Mouse (Mus musculus) stomach, embryonic 15.5 days (tissue): Measurements from ENCODE around the gene Olfr718-ps1. TPM values are rescaled to one million over a fixed set of nuclear protein-coding genes. Genes with fewer than 3 reads are reported as not detected.

Source experiments
- ATAC-seq: fragments of 200-750 bp; cut with Nextera tagmentation; 2 replicates; pipeline ENCODE4 v1.8.0; 2017; ENCODE audit warnings: low read depth, moderate number of reproducible peaks, moderate TSS enrichment; ENCODE audit not compliant: insufficient read depth, low FRiP score
- H3K27ac ChIP-seq: fragments of 300-500 bp; sonication (generic); 2 replicates; pipeline ENCODE4 v1.5.1; 2015; ENCODE audit warnings: mild to moderate bottlenecking, inconsistent platforms
- H3K27me3 ChIP-seq: fragments of 300-500 bp; sonication (generic); replicated peaks from 2 replicates; pipeline ENCODE4 v1.6.1; 2015; ENCODE audit warnings: inconsistent platforms
- H3K36me3 ChIP-seq: fragments of 300-500 bp; sonication (generic); 2 replicates; pipeline ENCODE4 v1.6.1; 2015; ENCODE audit warnings: inconsistent platforms
- H3K4me1 ChIP-seq: fragments of 300-500 bp; sonication (generic); 2 replicates; pipeline ENCODE4 v1.6.1; 2015; ENCODE audit warnings: inconsistent platforms
- H3K4me2 ChIP-seq: fragments of 300-500 bp; sonication (generic); 2 replicates; pipeline ENCODE4 v1.6.1; 2015; ENCODE audit warnings: mild to moderate bottlenecking, inconsistent platforms
- H3K4me3 ChIP-seq: fragments of 300-500 bp; sonication (generic); replicated peaks from 2 replicates; pipeline ENCODE4 v1.5.1; 2015; ENCODE audit warnings: inconsistent platforms
- H3K9ac ChIP-seq: fragments of 300-500 bp; sonication (generic); 2 replicates; pipeline ENCODE4 v1.6.1; 2015; ENCODE audit warnings: inconsistent platforms
- H3K9me3 ChIP-seq: fragments of 300-500 bp; sonication (generic); 2 replicates; pipeline ENCODE4 v1.6.1; 2016; ENCODE audit warnings: inconsistent platforms
- WGBS: fragments of 180-500 bp; shearing (Covaris S2); methylation state at CpG from one replicate; pipeline ENCODE4 v1.1.7; 2015; 5-methylcytosine and 5-hydroxymethylcytosine counted together
- polyA plus RNA-seq: library from polyadenylated mRNA; unstranded; fragments of >200 nt; fragmentation: Nextera tagmentation; extraction: Ambion mirVana; gene quantifications from 2 replicates; pipeline ENCODE4 v1.2.1, GENCODE M21; 2015

Gene Olfr718-ps1
- polyA plus RNA-seq, 1 experiment from 2014 or later = not detected

DNA sequence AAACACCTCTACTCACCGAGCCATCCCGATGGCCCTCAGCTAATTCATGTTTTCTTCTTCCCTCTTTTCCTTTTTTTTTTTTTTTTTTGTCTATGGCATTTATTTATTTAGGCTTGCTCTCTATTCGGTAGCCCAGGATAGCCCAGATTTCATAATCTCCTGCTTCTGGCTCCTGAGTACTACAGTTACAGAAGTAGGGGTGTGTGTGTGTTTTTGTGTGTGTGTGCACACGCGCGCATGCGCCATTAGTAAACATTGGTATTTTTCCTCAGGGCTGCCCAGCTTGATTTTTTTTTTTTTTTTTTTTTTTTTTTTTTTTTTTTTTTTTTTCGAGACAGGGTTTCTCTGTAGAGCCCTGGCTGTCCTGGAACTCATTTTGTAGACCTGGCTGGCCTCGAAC, 21.3 kb downstream of the Olfr718-ps1 start:
- Histone ChIP-seq H3K27me3 (no peaks in the 10 kb centered on the region), H3K36me3 (no peaks in the 10 kb centered on the region), H3K9me3 (no peaks in the 10 kb centered on the region), H3K4me2 (no peak overlapping the region), H3K4me1 (no peaks in the 10 kb centered on the region), H3K4me3 (no peak overlapping the region), H3K27ac (no peak overlapping the region), H3K9ac (no peak overlapping the region)
- ATAC-seq = no peak
- whole genome bisulfite sequencing = 86% methylated on average over 9 of the region's 9 CpGs

DNA sequence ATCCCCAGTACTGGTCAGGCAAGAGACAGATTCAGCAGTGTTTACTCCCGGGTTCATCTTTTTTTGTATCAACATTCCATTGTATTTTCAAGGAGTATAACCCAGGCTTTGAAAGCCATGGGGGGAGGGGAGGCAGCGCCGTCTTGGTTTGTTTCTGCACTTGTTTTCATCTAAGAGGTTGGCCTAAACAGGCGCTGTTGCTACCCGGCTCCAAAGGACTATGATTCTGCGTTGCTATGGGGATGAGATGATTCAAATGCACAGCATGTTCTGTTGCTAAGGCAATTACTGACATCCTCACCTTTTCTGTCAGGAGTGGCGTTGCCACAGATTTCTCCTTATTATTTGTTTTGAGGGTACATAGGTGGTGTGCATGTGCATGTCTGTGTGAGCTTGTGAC, 21.8 kb downstream of the Olfr718-ps1 start:
- Histone ChIP-seq H3K36me3 (no peaks in the 10 kb centered on the region), H3K9me3 (no peaks in the 10 kb centered on the region), H3K27me3 (no peaks in the 10 kb centered on the region), H3K4me1 (no peaks in the 10 kb centered on the region), H3K4me3 (no peak overlapping the region), H3K27ac (no peak overlapping the region), H3K4me2 (no peak overlapping the region), H3K9ac (no peak overlapping the region)
- WGBS = 62% methylated on average over 7 of the region's 7 CpGs
- no peak for ATAC-seq

DNA sequence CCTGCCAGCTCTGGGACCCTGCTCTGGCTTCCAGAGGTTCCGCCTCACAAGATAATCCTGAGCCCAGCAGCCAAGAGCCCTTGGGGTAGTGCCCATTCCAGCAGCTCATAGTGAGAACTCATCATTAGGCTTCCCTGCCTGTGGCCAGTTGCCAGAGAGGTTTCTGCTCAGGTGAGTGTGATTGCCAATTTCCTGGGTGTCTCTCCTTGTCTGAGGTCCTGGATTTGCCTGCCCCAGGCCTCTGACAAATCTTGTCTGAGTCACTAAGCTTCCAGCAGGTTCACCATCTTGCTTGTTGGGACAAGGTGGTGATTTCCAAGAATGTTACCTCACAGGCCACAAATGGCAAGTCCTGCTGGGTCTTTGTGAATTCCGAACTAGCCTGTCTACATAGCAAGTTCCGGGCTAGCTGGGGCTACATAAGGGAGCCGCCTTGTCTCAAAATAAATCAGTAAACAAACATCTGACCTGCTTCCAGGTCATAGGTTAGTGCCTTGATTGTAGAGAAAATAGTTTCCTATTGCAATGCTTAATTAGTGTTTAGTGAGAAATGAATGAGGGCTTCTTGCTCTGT, 22.5 kb downstream of the Olfr718-ps1 start:
- ATAC-seq = no peak
- 75% methylated on average over 4 of the region's 4 CpGs for WGBS
- Histone ChIP-seq H3K4me1 (no peaks in the 10 kb centered on the region), H3K27ac (no peak overlapping the region), H3K27me3 (no peaks in the 10 kb centered on the region), H3K9ac (no peak overlapping the region), H3K9me3 (no peaks in the 10 kb centered on the region), H3K4me2 (no peak overlapping the region), H3K4me3 (no peak overlapping the region), H3K36me3 (no peaks in the 10 kb centered on the region)

DNA sequence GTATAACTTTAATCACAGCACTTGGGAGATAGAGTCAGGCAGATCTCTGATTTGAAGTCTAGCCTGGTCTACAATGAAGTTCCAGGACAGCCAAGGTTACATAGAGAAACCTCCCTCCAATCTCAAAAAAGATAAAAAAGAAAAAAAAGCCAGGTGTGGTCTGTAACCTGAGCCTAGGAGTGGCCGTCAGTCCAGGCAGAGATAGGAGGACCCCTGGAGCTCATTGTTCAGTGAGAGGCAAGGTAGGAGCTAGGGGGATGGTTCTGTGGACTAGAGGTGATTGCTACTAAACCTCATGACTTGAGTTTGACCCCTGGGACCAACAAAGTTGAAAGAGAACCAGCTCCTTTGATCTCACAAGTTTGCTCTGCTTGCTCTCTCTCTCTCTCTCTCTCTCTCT, 24.7 kb downstream of the Olfr718-ps1 start:
- H3K4me3 ChIP-seq = no peak overlapping the region
- no peak for ATAC-seq
- WGBS = 30% methylated on average over 1 of the region's 1 CpGs

DNA sequence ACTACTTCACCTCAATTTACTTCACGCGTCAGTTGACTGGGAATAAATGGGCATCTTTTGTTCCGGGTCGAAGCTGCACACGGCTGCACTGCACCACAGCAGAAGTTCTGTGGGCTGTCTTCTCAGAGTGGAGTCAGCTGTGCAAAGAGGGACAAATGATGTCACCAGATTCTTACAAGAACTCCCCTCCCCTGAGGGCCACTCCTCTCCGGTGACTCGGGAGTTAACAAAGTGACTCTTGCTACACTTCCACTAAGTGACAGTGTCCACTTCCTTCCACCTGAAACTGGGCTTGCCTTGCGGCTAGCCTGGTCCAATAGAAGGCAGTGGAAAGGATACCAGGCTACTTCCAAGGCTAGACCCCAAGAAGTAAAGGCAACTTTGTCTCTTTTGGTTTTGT, 25.3 kb downstream of the Olfr718-ps1 start:
- H3K27me3 ChIP-seq = no peaks in the 10 kb centered on the region
- no peaks in the 10 kb centered on the region for H3K4me1 ChIP-seq
- no peaks in the 10 kb centered on the region for H3K36me3 ChIP-seq
- H3K9me3 ChIP-seq = no peaks in the 10 kb centered on the region
- H3K27ac ChIP-seq = no peak overlapping the region
- no peak overlapping the region for H3K4me3 ChIP-seq
- 63% methylated on average over 8 of the region's 8 CpGs for WGBS
- no peak for ATAC-seq
- no peak overlapping the region for H3K4me2 ChIP-seq
- H3K9ac ChIP-seq = no peak overlapping the region

More for the DNA sequence above, 24.7 kb downstream of the Olfr718-ps1 start:
- Histone ChIP-seq H3K9ac (no peak overlapping the region), H3K27ac (no peak overlapping the region), H3K36me3 (no peaks in the 10 kb centered on the region), H3K4me1 (no peaks in the 10 kb centered on the region), H3K27me3 (no peaks in the 10 kb centered on the region), H3K4me2 (no peak overlapping the region), H3K9me3 (no peaks in the 10 kb centered on the region)

DNA sequence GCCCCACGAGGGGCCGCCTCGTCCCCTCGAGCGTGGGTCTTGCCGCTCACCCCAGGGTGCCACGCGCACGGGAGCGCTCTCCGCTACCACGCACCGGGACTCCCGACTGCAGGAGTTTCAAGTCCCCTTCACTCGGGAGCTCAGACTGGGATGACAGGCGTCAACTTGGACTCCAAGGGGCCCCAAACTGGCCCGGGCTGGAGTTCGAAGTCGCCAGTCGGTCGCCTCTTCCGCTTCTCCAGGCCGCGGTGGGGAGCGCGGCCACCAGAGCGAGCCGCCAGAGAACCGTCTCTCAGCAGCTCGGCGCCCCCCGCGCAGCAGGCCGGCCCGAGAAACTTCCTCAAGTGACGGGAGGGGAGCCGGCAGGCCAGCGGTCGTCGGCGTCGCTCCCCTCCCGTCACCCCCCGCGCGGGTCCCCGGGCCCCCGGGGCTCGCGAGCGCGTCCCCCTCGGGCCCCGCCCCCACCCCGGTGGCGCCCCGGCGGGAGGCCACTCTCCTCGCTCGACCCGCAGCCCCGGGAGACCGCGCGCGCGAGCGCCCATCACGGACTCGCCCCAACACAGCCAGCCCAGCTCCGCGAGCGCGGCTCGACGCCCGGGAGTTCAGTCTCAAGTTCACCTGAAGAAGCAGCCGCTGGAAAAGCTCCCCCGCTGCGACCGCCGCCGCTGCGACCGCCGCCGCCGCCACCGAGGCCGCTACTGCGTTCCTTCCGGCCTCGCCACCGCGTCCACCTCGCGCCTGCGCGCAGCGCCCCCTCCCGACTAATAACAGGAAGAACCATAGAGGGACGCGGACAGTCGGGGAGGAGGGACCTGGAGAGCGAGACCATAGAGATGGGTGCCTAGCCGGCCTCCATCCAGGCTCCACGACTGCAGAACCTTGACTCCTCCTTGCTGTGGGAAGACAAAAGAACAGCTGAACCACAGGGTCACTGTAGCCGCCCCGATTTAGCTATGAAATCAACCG, 34.8 kb downstream of the Olfr718-ps1 start, which contains the start of gene Rnf216:
Gene Rnf216, minus strand, starts transcription at position 714 of the 966 bp plus-strand sequence.
- H3K9me3 ChIP-seq = no peaks in the 10 kb centered on the region
- peak within 1 kb of the TSS; percentile 90 for H3K27ac ChIP-seq
- H3K27me3 ChIP-seq = no peaks in the 10 kb centered on the region
- WGBS = 1% methylated on average over 73 of the region's 110 CpGs
- peak within 1 kb of the TSS; percentile 87 for H3K4me3 ChIP-seq
- peak; percentile 94 for ATAC-seq
- H3K4me2 ChIP-seq = peak within 1 kb of the TSS; percentile 91
- H3K4me1 ChIP-seq = 0 out of 2 replicates have a peak, but pooled peaks cover 2% of the 10 kb centered on the region
- peak within 1 kb of the TSS; percentile 89 for H3K9ac ChIP-seq
- H3K36me3 ChIP-seq = no peaks in the 10 kb centered on the region

DNA sequence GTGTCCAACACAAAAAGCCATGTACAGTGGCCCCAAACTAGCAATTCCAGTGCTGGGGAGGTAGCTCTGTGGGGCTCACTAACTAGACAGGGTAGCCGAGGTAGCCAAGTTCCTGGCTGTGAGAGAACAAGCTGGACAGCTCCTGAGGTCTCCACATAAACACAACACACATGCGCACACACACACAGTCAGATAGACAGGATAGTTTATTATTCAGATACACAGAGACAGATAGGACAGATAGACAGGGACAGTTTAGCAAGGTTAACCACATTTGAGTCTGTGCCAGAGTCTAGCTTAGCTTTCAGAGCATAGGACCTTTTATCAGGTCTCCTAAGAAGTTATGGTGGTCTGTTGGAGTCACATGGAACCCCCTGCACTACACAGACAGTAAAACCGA, 40.5 kb downstream of the Olfr718-ps1 start:
- no peak for ATAC-seq

DNA sequence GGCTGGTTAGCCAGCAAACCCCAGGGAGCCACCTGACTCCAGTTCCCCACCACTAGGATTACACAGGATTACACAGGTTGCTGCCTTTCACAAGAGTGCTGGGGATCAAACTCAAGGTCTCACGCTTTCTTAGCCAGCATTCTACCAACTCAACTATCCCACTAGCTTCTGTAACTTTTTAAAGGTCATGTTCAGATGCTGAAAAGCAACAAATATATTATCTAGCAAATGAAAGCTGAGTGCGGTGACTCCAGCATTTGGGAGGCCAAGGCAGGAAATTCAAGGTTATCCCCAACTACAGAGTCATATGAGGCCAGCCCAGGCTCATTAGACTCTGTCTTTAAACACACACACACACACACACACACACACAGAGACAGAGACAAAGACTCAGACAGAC, 44.1 kb downstream of the Olfr718-ps1 start:
- Histone ChIP-seq H3K9me3 (no peaks in the 10 kb centered on the region), H3K4me2 (no peak overlapping the region), H3K27me3 (no peaks in the 10 kb centered on the region), H3K9ac (no peak overlapping the region), H3K36me3 (no peaks in the 10 kb centered on the region), H3K4me3 (no peak overlapping the region), H3K4me1 (0 out of 2 replicates have a peak, but pooled peaks cover 10% of the 10 kb centered on the region), H3K27ac (no peak overlapping the region)
- 94% methylated on average over 2 of the region's 2 CpGs for WGBS
- ATAC-seq = no peak

More for the DNA sequence above, 40.5 kb downstream of the Olfr718-ps1 start:
- Histone ChIP-seq H3K27me3 (no peaks in the 10 kb centered on the region), H3K4me2 (no peak overlapping the region), H3K9ac (no peak overlapping the region), H3K36me3 (no peaks in the 10 kb centered on the region), H3K4me1 (0 out of 2 replicates have a peak, but pooled peaks cover 2% of the 10 kb centered on the region), H3K27ac (no peak overlapping the region), H3K4me3 (no peak overlapping the region), H3K9me3 (no peaks in the 10 kb centered on the region)
- WGBS = 78% methylated on average over 3 of the region's 3 CpGs

DNA sequence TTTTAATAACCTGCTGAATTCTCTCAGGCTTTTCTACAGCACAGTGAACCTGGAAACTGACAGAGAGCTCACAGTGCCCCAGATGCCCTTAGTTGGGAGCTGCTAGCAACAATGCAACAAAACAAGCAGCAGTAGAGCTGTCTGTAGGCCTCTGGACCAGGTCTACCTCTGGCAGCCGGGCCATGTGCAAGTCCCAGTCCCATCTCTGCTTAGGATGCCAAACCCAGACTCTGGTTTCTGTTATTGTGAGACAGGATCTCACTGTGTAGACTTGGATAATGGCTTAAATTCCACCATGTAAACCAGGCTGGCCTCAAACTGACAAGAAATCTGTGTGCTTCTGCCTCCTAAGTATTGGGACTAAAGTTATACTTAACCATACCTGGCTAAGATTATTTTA, 45.8 kb downstream of the Olfr718-ps1 start:
- ATAC-seq = no peak
- H3K36me3 ChIP-seq = no peaks in the 10 kb centered on the region
- no peak overlapping the region for H3K9ac ChIP-seq
- H3K4me1 ChIP-seq = 0 out of 2 replicates have a peak, but pooled peaks cover 10% of the 10 kb centered on the region
- no peaks in the 10 kb centered on the region for H3K27me3 ChIP-seq
- H3K27ac ChIP-seq = no peak overlapping the region
- H3K4me2 ChIP-seq = no peak overlapping the region
- no peaks in the 10 kb centered on the region for H3K9me3 ChIP-seq
- WGBS = 80% methylated on average over 1 of the region's 1 CpGs
- no peak overlapping the region for H3K4me3 ChIP-seq

DNA sequence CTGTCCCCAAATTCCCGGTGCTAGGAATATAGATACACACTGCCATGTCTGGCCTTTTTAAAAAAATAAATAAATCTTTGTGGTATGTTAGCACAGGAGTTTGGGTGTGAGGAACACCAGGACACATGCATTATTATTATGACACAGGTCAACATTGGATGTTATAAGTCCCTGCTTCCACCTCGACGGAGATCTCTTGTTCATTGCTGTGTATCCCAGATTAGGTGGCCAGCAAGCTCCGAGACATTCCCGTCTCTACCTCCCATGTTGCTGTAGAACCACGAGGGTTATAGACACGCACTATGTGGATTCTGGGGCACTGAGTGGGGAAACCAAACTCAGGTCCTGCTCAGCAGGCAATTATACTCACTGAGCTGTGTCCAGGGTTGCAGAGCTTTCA, 52.1 kb downstream of the Olfr718-ps1 start:
- H3K27ac ChIP-seq = no peak overlapping the region
- H3K36me3 ChIP-seq = peaks cover 7% of the 10 kb centered on the region; the same call in 1 of the 2 replicates
- ATAC-seq = no peak
- no peaks in the 10 kb centered on the region for H3K27me3 ChIP-seq
- H3K9ac ChIP-seq = no peak overlapping the region
- H3K4me3 ChIP-seq = no peak overlapping the region
- 89% methylated on average over 7 of the region's 7 CpGs for WGBS
- H3K9me3 ChIP-seq = no peaks in the 10 kb centered on the region
- H3K4me1 ChIP-seq = no peaks in the 10 kb centered on the region
- H3K4me2 ChIP-seq = no peak overlapping the region

DNA sequence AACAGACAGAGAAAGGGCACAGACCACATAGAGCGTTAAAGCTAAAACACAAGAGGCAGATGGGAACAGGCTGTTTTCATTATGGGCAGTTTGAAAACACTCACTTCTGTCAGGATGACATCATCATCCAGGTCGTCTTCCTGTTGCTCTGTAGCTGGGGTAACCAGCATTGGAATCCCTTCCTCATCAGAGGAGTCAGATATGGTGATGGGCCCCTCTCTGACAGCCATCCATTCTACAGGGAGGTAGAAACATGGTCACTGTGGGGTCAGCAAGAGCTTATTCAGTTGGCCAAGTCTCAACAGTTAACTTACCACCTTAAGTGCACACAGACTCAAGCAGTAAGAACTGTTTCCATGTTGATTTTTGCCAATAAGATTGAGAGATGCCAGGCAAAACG, 54.5 kb downstream of the Olfr718-ps1 start:
- whole genome bisulfite sequencing = 61% methylated on average over 3 of the region's 3 CpGs
- Histone ChIP-seq H3K36me3 (peaks cover 25% of the 10 kb centered on the region), H3K4me3 (no peak overlapping the region), H3K9me3 (no peaks in the 10 kb centered on the region), H3K27me3 (no peaks in the 10 kb centered on the region), H3K4me2 (no peak overlapping the region), H3K4me1 (no peaks in the 10 kb centered on the region), H3K9ac (no peak overlapping the region), H3K27ac (no peak overlapping the region)
- no peak for ATAC-seq

DNA sequence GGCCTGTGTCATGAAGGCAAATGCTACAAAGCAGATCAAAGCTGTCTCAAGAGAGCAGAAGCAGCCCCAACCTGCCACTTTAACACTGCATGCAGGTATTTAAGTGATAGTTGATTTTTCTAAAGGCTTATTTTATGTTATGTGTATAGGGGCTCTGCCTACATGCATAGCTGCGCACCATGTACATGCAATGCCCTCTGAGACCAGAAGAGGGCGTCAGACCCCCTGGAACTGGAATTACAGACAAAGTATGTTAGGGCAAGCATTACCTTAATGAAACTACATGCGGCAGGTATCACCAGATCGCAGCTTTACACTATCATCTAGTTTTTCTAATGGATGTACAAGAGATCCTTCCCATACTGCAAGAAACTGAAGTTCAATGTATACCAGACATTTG, 62.5 kb downstream of the Olfr718-ps1 start:
- Histone ChIP-seq H3K36me3 (peaks cover 43% of the 10 kb centered on the region), H3K4me2 (no peak overlapping the region), H3K27me3 (no peaks in the 10 kb centered on the region), H3K4me3 (no peak overlapping the region), H3K9ac (no peak overlapping the region), H3K9me3 (no peaks in the 10 kb centered on the region), H3K27ac (no peak overlapping the region), H3K4me1 (no peaks in the 10 kb centered on the region)
- no peak for ATAC-seq
- 67% methylated on average over 4 of the region's 4 CpGs for WGBS
